Mouse (Mus musculus): ENCODE measurements around the gene Cfap54.

Cfap54 gene

GRCm38 (mm10) chr10:92788410-92789096, 292.9 kb downstream of the Cfap54 start:
- DNase-seq (ENCODE audit: low read depth, low spot score) = no peak

DNA sequence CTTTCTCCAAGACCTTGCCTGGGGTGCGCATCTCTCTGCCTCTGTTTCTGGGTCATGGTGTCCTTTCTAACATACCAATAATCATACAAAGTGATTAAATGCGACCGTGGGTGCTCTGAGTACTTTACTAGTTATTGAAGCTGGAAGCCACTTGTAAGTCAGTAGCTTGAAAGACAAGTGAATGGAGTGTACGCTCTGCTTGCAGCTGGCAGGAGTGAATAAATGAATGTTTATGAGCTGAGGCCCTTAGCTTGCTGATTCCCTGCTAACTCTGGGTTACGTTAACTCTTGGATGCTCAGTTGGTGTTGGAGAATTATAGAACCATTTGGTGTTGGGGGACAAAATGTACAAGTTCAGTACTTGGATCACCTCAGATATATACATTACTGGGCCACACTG, 298.7 kb downstream of the Cfap54 start:
- DNase-seq (ENCODE audit: low read depth, low spot score) = no peak

GRCm38 (mm10) chr10:92754359-92754758, 327.1 kb downstream of the Cfap54 start:
- no peak for DNase-seq (ENCODE audit: low read depth, low spot score)

GRCm38 (mm10) chr10:92730339-92730738, 351.1 kb downstream of the Cfap54 start:
- DNase-seq (ENCODE audit: low read depth, low spot score) = no peak

- DNase-seq (ENCODE audit: low read depth, low spot score) = no peak
Measured at GRCm38 (mm10) chr10:92728723-92729122, 352.7 kb downstream of the Cfap54 start.
